21 mouse cellular contexts compared by ENCODE assay signal in the genomic region with DNA sequence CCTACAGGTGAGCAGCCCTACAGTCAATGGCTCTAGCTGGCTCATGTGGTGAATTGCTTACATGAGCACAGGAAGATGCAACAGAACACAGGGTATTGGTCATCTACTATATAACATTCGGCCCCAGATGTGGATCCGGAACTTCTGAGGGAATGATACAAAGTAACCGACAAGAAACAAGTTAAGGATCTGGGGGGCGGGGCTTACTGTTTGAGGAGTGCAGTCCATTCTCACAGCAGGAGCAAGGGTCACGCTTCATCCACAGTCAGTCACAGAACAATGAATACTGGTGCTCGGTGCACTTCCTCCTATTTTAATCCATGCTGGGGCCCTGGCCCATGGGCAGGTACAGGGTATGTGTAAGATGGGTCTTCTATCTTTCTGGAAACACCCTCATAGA. TPM values are rescaled to one million over a fixed set of nuclear protein-coding genes. Genes with fewer than 3 reads are reported as not detected.
"Had no signal": no experiment of that assay in that cellular context is flagged by ENCODE, and none has a peak within 500 bp of the region (broad histone marks: within the 10 kb centered on the region; RNA-seq: fewer than 3 reads in every experiment).

No protein-coding gene starts in this region.

- H3K4me1 ChIP-seq: midbrain, embryonic 12.5 days; neural tube, embryonic 13.5 days; neural tube, embryonic 15.5 days had no signal

- H3K27me3 ChIP-seq: midbrain, embryonic 12.5 days; neural tube, embryonic 13.5 days; neural tube, embryonic 15.5 days had no signal

- DNase-seq: lung, adult 18-20 months; lung, embryonic 14.5 days; lung, postnatal 10 days; lung, postnatal 4 days; midbrain, embryonic 14.5 days; retina, postnatal 1 day; right cerebral cortex, adult 18-20 months; right cerebral cortex, postnatal 25 days; right cerebral cortex, postnatal 4 days; spleen, adult 18-20 months; thymus, adult 18-20 months; thymus, postnatal 14 days; thymus, postnatal 36 days had no signal

- H3K4me2 ChIP-seq: lung, embryonic 14.5 days; midbrain, embryonic 12.5 days; neural tube, embryonic 13.5 days; neural tube, embryonic 15.5 days had no signal

- H3K9ac ChIP-seq: lung, embryonic 14.5 days; midbrain, embryonic 12.5 days; neural tube, embryonic 13.5 days; neural tube, embryonic 15.5 days had no signal

- H3K36me3 ChIP-seq: midbrain, embryonic 10.5 days; midbrain, embryonic 12.5 days; neural tube, embryonic 13.5 days; neural tube, embryonic 15.5 days had no signal

- H3K9me3 ChIP-seq: midbrain, embryonic 10.5 days; midbrain, embryonic 12.5 days; neural tube, embryonic 13.5 days; neural tube, embryonic 15.5 days had no signal

- ATAC-seq: midbrain, embryonic 16.5 days had no signal

- H3K4me3 ChIP-seq: midbrain, embryonic 10.5 days; midbrain, embryonic 12.5 days; myocyte; neural tube, embryonic 13.5 days; neural tube, embryonic 15.5 days had no signal

- H3K27ac ChIP-seq: midbrain, embryonic 10.5 days; midbrain, embryonic 12.5 days; neural tube, embryonic 13.5 days; neural tube, embryonic 15.5 days had no signal

RNA-seq across cellular contexts. Expression of a gene that starts 59.7 kb away (rescaled TPM):
- total RNA-seq: megakaryocyte-erythroid progenitor cell, adult 5-6 weeks had no signal
- polyA plus RNA-seq: lung, embryonic 14.5 days; midbrain, embryonic 10.5 days; small intestine, adult 2 months had no signal
